Mouse (Mus musculus) adrenal gland (tissue): ENCODE data around the gene Hydin.

Experiments
- microRNA-seq, 2 experiments: library from miRNA; unstranded; fragments of <30 nt; microRNA quantifications; one replicate each; pipeline ENCODE4; 2019

Gene Hydin

Small RNA genes within 50 kb of the gene (microRNA-seq; reads per million reads assigned to microRNA genes)
- gene Gm44489 (0 reads per million in 2 experiments), gene Gm47306 (0 to 0.11 reads per million in 2 experiments)
